Mouse (Mus musculus): ENCODE data around the gene Wfdc15a. TPM values are rescaled to one million over a fixed set of nuclear protein-coding genes. Genes with fewer than 3 reads are reported as not detected.

Wfdc15a gene
- polyA plus RNA-seq, 1 experiment from 2014 or later, result not detected

GRCm38 (mm10) chr2:164182692-164183255 lies 17.2 kb downstream of the Wfdc15a start, which contains the start of gene Wfdc5:
TSS of gene Wfdc5 (minus strand) at chr2:164182742.
- no peaks in the 10 kb centered on the region for H3K4me1 ChIP-seq (ENCODE audit: control insufficient read depth, insufficient read depth, low read length)
- 82% methylated on average over 7 of the region's 7 CpGs for WGBS
- H3K27ac ChIP-seq (ENCODE audit: low read depth, low read length), result no peak within 1 kb of the TSS
- no peak within 1 kb of the TSS for H3K4me2 ChIP-seq (replicated peaks; ENCODE audit: low read depth, low read length)
- H3K36me3 ChIP-seq (ENCODE audit: control insufficient read depth, insufficient read depth, low read length), result no peaks in the 10 kb centered on the region
- H3K4me3 ChIP-seq (ENCODE audit: low read length), result no peak within 1 kb of the TSS
- ATAC-seq (ENCODE audit: low FRiP score, low TSS enrichment), result no peak
- no peak within 1 kb of the TSS for H3K9ac ChIP-seq (ENCODE audit: low read depth, low read length)
- H3K9me3 ChIP-seq (ENCODE audit: control insufficient read depth, low read length), result no peaks in the 10 kb centered on the region
- no peaks in the 10 kb centered on the region for H3K27me3 ChIP-seq (ENCODE audit: control insufficient read depth, insufficient read depth, low read length)

DNA sequence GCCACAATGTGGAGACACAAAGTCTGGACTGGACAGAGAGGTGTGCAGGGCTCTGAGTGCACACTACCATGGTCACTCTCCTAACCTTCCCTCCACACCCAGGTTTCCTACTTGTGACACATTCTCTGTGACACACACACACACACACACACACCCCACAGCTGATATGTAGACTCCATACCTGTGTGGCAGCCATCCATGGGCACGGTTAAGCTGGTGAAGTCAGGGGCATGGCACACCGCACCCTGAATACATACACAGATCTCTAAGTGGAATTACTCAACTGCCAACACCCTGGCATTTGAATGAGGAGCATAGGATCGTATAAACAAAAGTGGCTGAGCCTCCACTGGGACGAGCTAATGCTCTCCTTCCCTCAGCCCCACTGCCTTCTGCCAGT lies 19.2 kb downstream of the Wfdc15a start:
- no peak overlapping the region for H3K9ac ChIP-seq (ENCODE audit: low read depth, low read length)
- WGBS, result 84% methylated on average over 4 of the region's 4 CpGs
- H3K27me3 ChIP-seq (ENCODE audit: control insufficient read depth, insufficient read depth, low read length), result no peaks in the 10 kb centered on the region
- no peak overlapping the region for H3K4me2 ChIP-seq (replicated peaks; ENCODE audit: low read depth, low read length)
- H3K4me1 ChIP-seq (ENCODE audit: control insufficient read depth, insufficient read depth, low read length), result no peaks in the 10 kb centered on the region
- ATAC-seq (ENCODE audit: low FRiP score, low TSS enrichment), result no peak
- H3K4me3 ChIP-seq (ENCODE audit: low read length), result no peak overlapping the region
- no peaks in the 10 kb centered on the region for H3K9me3 ChIP-seq (ENCODE audit: control insufficient read depth, low read length)
- H3K27ac ChIP-seq (ENCODE audit: low read depth, low read length), result no peak overlapping the region
- no peaks in the 10 kb centered on the region for H3K36me3 ChIP-seq (ENCODE audit: control insufficient read depth, insufficient read depth, low read length)

DNA sequence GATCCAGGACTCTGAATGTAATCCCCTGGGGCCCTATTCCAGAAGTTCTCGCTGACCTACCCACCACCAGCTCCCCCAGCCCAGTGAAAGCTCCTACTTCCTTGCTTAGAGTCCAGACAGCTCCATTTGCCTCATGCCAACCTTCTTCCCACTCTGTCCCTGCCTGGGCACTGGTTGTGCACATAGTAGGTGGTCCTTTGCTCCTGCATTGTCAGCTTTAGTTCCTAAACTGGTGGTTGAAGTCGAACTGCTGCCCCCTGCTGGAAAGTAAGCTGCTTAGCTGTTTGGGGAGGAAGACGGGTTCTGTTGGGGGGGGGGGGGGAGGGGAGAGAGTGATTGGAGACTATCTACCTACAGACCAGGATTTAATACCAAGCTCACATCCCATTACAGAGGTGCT lies 19.8 kb downstream of the Wfdc15a start:
- Histone ChIP-seq H3K9ac (ENCODE audit: low read depth, low read length) (no peak overlapping the region), H3K4me3 (ENCODE audit: low read length) (no peak overlapping the region), H3K36me3 (ENCODE audit: control insufficient read depth, insufficient read depth, low read length) (no peaks in the 10 kb centered on the region), H3K4me1 (ENCODE audit: control insufficient read depth, insufficient read depth, low read length) (no peaks in the 10 kb centered on the region), H3K27me3 (ENCODE audit: control insufficient read depth, insufficient read depth, low read length) (no peaks in the 10 kb centered on the region), H3K9me3 (ENCODE audit: control insufficient read depth, low read length) (no peaks in the 10 kb centered on the region), H3K27ac (ENCODE audit: low read depth, low read length) (no peak overlapping the region), H3K4me2 (replicated peaks; ENCODE audit: low read depth, low read length) (no peak overlapping the region)
- WGBS, result 49% methylated on average over 3 of the region's 3 CpGs
- no peak for ATAC-seq (ENCODE audit: low FRiP score, low TSS enrichment)

GRCm38 (mm10) chr2:164177831-164178230 lies 22.1 kb downstream of the Wfdc15a start:
- no peak overlapping the region for H3K27ac ChIP-seq (ENCODE audit: low read depth, low read length)
- ATAC-seq (ENCODE audit: low FRiP score, low TSS enrichment), result no peak
- H3K27me3 ChIP-seq (ENCODE audit: control insufficient read depth, insufficient read depth, low read length), result peaks cover 9% of the 10 kb centered on the region; the same call in 1 of the 2 replicates
- H3K4me2 ChIP-seq (replicated peaks; ENCODE audit: low read depth, low read length), result no peak overlapping the region
- H3K4me1 ChIP-seq (ENCODE audit: control insufficient read depth, insufficient read depth, low read length), result no peaks in the 10 kb centered on the region
- no peak overlapping the region for H3K4me3 ChIP-seq (ENCODE audit: low read length)
- WGBS, result 36% methylated on average over 5 of the region's 5 CpGs
- H3K9ac ChIP-seq (ENCODE audit: low read depth, low read length), result no peak overlapping the region
- H3K36me3 ChIP-seq (ENCODE audit: control insufficient read depth, insufficient read depth, low read length), result no peaks in the 10 kb centered on the region
- H3K9me3 ChIP-seq (ENCODE audit: control insufficient read depth, low read length), result no peaks in the 10 kb centered on the region

- no peak for ATAC-seq (ENCODE audit: low FRiP score, low TSS enrichment)
- no peak overlapping the region for H3K4me2 ChIP-seq (replicated peaks; ENCODE audit: low read depth, low read length)
- WGBS, result 82% methylated on average over 3 of the region's 3 CpGs
- no peak overlapping the region for H3K4me3 ChIP-seq (ENCODE audit: low read length)
- no peak overlapping the region for H3K27ac ChIP-seq (ENCODE audit: low read depth, low read length)
- no peak overlapping the region for H3K9ac ChIP-seq (ENCODE audit: low read depth, low read length)
- peaks cover 2% of the 10 kb centered on the region; the same call in 1 of the 2 replicates for H3K4me1 ChIP-seq (ENCODE audit: control insufficient read depth, insufficient read depth, low read length)
- H3K36me3 ChIP-seq (ENCODE audit: control insufficient read depth, insufficient read depth, low read length), result no peaks in the 10 kb centered on the region
- peaks cover 21% of the 10 kb centered on the region for H3K27me3 ChIP-seq (ENCODE audit: control insufficient read depth, insufficient read depth, low read length)
- no peaks in the 10 kb centered on the region for H3K9me3 ChIP-seq (ENCODE audit: control insufficient read depth, low read length)
Measured at GRCm38 (mm10) chr2:164175850-164176249, 24.1 kb downstream of the Wfdc15a start.

DNA sequence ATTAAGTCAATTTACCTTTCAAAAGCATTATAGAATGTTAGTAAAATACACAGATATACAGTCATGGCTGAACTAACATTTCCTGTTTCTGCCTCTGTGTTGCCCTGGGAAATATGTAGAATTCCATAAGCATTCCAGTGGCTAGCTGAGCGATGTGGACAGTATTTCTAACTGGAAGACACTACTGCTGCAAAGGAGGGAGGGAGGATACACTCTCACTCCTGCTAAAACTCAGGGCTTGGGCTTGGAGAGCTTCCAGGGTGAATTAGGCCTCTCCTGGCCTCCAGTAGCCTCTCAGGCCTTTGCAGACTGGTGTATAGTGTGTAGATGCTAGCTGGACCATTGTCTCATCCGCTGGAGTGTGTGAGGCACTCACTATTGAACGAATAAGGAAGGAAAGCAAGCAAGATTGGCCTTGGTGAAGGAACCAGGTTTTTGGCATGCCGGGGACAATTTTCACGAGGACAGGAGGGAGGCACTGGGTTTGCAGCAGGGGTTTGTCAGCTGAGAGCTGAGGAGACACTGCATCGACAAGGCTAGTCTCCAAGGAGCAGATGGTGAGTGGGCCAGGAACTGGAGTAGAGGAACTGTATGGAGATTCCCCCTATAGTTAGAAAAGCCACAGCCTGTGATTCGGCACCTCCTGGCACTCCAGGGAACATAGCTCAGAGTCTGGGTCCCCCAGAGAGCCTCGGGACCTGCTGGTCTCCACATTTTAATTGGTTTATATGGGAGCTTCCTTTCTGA lies 25.1 kb downstream of the Wfdc15a start:
- Histone ChIP-seq H3K4me3 (ENCODE audit: low read length) (no peak overlapping the region), H3K4me2 (replicated peaks; ENCODE audit: low read depth, low read length) (no peak overlapping the region), H3K4me1 (ENCODE audit: control insufficient read depth, insufficient read depth, low read length) (peaks cover 2% of the 10 kb centered on the region; the same call in 1 of the 2 replicates), H3K27me3 (ENCODE audit: control insufficient read depth, insufficient read depth, low read length) (peaks cover 28% of the 10 kb centered on the region), H3K9ac (ENCODE audit: low read depth, low read length) (no peak overlapping the region), H3K9me3 (ENCODE audit: control insufficient read depth, low read length) (no peaks in the 10 kb centered on the region), H3K36me3 (ENCODE audit: control insufficient read depth, insufficient read depth, low read length) (no peaks in the 10 kb centered on the region), H3K27ac (ENCODE audit: low read depth, low read length) (no peak overlapping the region)
- ATAC-seq (ENCODE audit: low FRiP score, low TSS enrichment), result no peak
- WGBS, result 73% methylated on average over 8 of the region's 8 CpGs

GRCm38 (mm10) chr2:164173394-164173793 lies 26.5 kb downstream of the Wfdc15a start:
- Histone ChIP-seq H3K27me3 (ENCODE audit: control insufficient read depth, insufficient read depth, low read length) (peaks cover 42% of the 10 kb centered on the region), H3K4me2 (replicated peaks; ENCODE audit: low read depth, low read length) (no peak overlapping the region), H3K4me1 (ENCODE audit: control insufficient read depth, insufficient read depth, low read length) (peaks cover 5% of the 10 kb centered on the region; the same call in 1 of the 2 replicates), H3K4me3 (ENCODE audit: low read length) (no peak overlapping the region), H3K27ac (ENCODE audit: low read depth, low read length) (no peak overlapping the region), H3K9ac (ENCODE audit: low read depth, low read length) (no peak overlapping the region), H3K9me3 (ENCODE audit: control insufficient read depth, low read length) (no peaks in the 10 kb centered on the region), H3K36me3 (ENCODE audit: control insufficient read depth, insufficient read depth, low read length) (no peaks in the 10 kb centered on the region)
- no peak for ATAC-seq (ENCODE audit: low FRiP score, low TSS enrichment)
- WGBS, result 80% methylated on average over 3 of the region's 3 CpGs

DNA sequence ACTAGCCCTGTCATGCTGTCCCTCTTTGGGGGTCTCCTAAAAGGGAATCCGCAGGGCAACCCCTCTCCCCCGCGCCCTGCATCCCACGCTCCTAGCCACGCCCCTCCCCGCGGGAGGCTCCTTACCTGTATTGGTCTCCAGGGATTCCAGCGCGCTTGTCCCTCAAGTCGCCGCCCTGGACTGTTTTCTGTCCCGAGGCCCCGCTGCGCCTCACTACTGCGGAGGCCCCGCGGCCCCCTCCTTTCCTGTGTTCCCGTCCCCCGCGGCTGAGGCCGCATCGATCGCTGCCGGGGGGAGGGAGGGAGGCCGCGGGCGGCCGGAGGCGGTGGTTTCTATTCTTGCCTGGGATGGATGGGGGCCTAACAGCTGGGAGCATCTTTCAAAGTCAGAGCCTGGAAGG lies 29.0 kb downstream of the Wfdc15a start, which contains the start of gene Kcns1:
Gene Kcns1, minus strand, starts transcription at position 212 of the 400 bp plus-strand sequence.
- Histone ChIP-seq H3K9ac (ENCODE audit: low read depth, low read length) (peak within 1 kb of the TSS; percentile 42; the same call in 1 of the 2 replicates), H3K4me2 (replicated peaks; ENCODE audit: low read depth, low read length) (peak within 1 kb of the TSS; percentile 54), H3K27me3 (ENCODE audit: control insufficient read depth, insufficient read depth, low read length) (peaks cover 67% of the 10 kb centered on the region), H3K4me3 (ENCODE audit: low read length) (peak within 1 kb of the TSS; percentile 31), H3K27ac (ENCODE audit: low read depth, low read length) (no peak within 1 kb of the TSS), H3K9me3 (ENCODE audit: control insufficient read depth, low read length) (no peaks in the 10 kb centered on the region), H3K36me3 (ENCODE audit: control insufficient read depth, insufficient read depth, low read length) (no peaks in the 10 kb centered on the region), H3K4me1 (ENCODE audit: control insufficient read depth, insufficient read depth, low read length) (peaks cover 9% of the 10 kb centered on the region; the same call in 1 of the 2 replicates)
- no peak for ATAC-seq (ENCODE audit: low FRiP score, low TSS enrichment)
- under 1% methylated on average over 29 of the region's 29 CpGs for WGBS

DNA sequence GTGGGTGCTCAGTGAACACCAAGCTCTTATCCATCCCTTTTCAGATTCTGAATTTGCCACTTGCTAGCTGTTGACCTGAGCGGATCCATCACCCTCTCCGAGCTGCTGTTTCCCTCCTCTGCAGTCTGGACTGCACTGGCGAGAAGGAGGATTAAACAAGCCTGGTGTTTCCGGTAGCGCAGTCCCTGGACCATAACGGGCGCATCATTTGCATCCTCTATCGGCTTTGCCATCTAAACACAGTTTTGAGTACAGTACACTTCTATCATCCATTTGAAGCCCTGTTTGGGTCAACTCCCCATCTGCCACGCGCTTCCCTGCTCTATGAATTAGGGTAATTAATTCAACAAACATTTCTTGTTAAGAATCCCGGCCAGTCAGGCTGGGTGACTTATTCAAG lies 29.6 kb downstream of the Wfdc15a start:
- H3K4me3 ChIP-seq (ENCODE audit: low read length), result no peak overlapping the region
- no peak overlapping the region; the same call in 1 of the 2 replicates for H3K4me2 ChIP-seq (replicated peaks; ENCODE audit: low read depth, low read length)
- peaks cover 72% of the 10 kb centered on the region for H3K27me3 ChIP-seq (ENCODE audit: control insufficient read depth, insufficient read depth, low read length)
- no peaks in the 10 kb centered on the region for H3K36me3 ChIP-seq (ENCODE audit: control insufficient read depth, insufficient read depth, low read length)
- no peak for ATAC-seq (ENCODE audit: low FRiP score, low TSS enrichment)
- H3K9me3 ChIP-seq (ENCODE audit: control insufficient read depth, low read length), result no peaks in the 10 kb centered on the region
- WGBS, result 6% methylated on average over 11 of the region's 11 CpGs
- no peak overlapping the region for H3K9ac ChIP-seq (ENCODE audit: low read depth, low read length)
- peaks cover 9% of the 10 kb centered on the region; the same call in 1 of the 2 replicates for H3K4me1 ChIP-seq (ENCODE audit: control insufficient read depth, insufficient read depth, low read length)
- no peak overlapping the region for H3K27ac ChIP-seq (ENCODE audit: low read depth, low read length)
